Mouse (Mus musculus) bone marrow macrophage, adult 2 months (primary cell): ENCODE data around the gene Gdpgp1.

Source experiments
- CTCF ChIP-seq: IDR thresholded peaks from 2 replicates; pipeline ENCODE4 v1.5.1; 2012; ENCODE audit warnings: low read depth, mild to moderate bottlenecking, low read length, moderate library complexity
- POLR2A ChIP-seq: IDR thresholded peaks from 2 replicates; pipeline ENCODE4 v1.6.1; 2012; ENCODE audit warnings: mild to moderate bottlenecking, low read depth, low read length, borderline replicate concordance

GRCm38 (mm10) chr7:80257706-80258105 is 25.0 kb downstream of the Gdpgp1 start:
- TF ChIP-seq POLR2A: no peak
- TF ChIP-seq CTCF: no peak
